In the genomic region with DNA sequence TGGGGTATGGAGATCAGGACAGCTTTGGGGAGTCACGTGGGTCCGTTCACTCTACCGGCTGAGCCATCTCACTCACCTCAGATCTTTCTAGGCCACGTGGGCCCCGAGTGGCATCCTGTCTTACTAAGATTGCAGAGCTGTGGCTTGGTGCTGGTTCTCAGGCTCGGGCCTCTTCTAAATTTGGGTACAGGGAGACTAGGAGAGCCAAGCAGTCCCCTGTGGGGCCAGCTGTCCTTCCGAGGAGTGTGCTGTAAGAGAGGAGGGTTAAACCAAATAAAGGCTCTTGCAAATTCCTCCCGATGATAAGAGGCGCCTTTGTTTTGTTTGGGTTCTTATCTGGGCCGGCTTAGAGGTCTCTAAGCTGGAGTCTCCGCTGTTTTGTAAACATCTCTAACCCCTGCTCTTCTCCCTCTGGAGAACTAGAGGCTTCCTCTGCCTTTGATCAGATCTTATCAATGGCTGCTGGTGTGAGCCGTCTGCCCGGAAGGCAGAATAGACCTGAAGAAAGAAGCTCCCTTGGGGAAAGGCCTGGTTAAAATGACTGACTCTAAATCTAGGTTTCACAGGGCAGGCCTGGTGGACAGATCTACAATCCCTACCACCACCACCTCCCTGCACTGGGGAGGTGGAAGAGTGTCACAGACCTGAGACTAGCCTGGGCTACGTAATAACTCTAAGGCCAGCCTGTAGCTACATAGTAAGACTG, we compare ENCODE assay signal across 8 mouse cellular contexts. TPM values are rescaled to one million over a fixed set of nuclear protein-coding genes. Genes with fewer than 3 reads are reported as not detected.
DNase-seq lines count a peak whose midpoint lies in the region; ATAC-seq and TF ChIP-seq lines count a peak whose summit lies in the region.
"Had no signal": no experiment of that assay in that cellular context is flagged by ENCODE, and none has a peak within 500 bp of the region (broad histone marks: within the 10 kb centered on the region; RNA-seq: fewer than 3 reads in every experiment).

No protein-coding gene starts in this region.

- WGBS in lung, embryonic 14.5 days, result 12% methylated on average over 14 of the region's 14 CpGs
- WGBS in lung, adult 2 months, result 15% methylated on average over 14 of the region's 14 CpGs
- WGBS in small intestine, adult 2 months, result 18% methylated on average over 14 of the region's 14 CpGs

- peak; percentile 73 for ATAC-seq in lung, embryonic 14.5 days (ENCODE audit: insufficient read depth)

- peak; percentile 61 for DNase-seq in lung, embryonic 14.5 days
- DNase-seq in lung, adult 2 months, result no peak
- DNase-seq in c-Kit-positive CD71-positive TER-119-positive erythroid progenitor cells, embryonic 14.5 days (ENCODE audit: low spot score), result peak; percentile 18
- peak; percentile 30 for DNase-seq in liver
- no peak for DNase-seq in testis, postnatal 14 days (ENCODE audit: low spot score)
- DNase-seq in adrenal gland, postnatal 14 days, result no peak

- H3K4me2 ChIP-seq in lung, embryonic 14.5 days, result no peak overlapping the region
- H3K4me2 ChIP-seq: neural tube, embryonic 12.5 days had no signal

- H3K27me3 ChIP-seq in lung, embryonic 14.5 days (ENCODE audit: insufficient read depth, low read length), result no peaks in the 10 kb centered on the region
- no peaks in the 10 kb centered on the region for H3K27me3 ChIP-seq in small intestine, adult 2 months (ENCODE audit: control insufficient read depth, insufficient read depth, low read length)
- H3K27me3 ChIP-seq: neural tube, embryonic 12.5 days had no signal

- TF ChIP-seq CTCF in lung, embryonic 14.5 days (IDR thresholded peaks at IDR 0.05; ENCODE audit: low read depth), result no peak
- TF ChIP-seq CTCF in lung, adult 2 months (IDR thresholded peaks at IDR 0.05; ENCODE audit: insufficient read depth, low read length), result no peak
- TF ChIP-seq CTCF in small intestine, adult 2 months (IDR thresholded peaks at IDR 0.05; ENCODE audit: extremely low read depth, insufficient read length, insufficient replicate concordance, low read depth, low read length), result no peak

- peaks cover 25% of the 10 kb centered on the region for H3K36me3 ChIP-seq in lung, embryonic 14.5 days (ENCODE audit: insufficient read depth)
- H3K36me3 ChIP-seq in small intestine, adult 2 months (ENCODE audit: control insufficient read depth, insufficient read depth, low read length), result peaks cover 6% of the 10 kb centered on the region; the same call in 1 of the 2 replicates

- peak overlapping the region; percentile 51 for H3K27ac ChIP-seq in lung, embryonic 14.5 days (ENCODE audit: low read depth)
- 0 out of 2 replicates have a peak overlapping the region, but pooled peaks have one; percentile 48 for H3K27ac ChIP-seq in small intestine, adult 2 months (ENCODE audit: insufficient read depth, low read depth, low read length)
- H3K27ac ChIP-seq: neural tube, embryonic 12.5 days had no signal

- no peaks in the 10 kb centered on the region for H3K9me3 ChIP-seq in lung, embryonic 14.5 days (ENCODE audit: low read depth, low read length)
- H3K9me3 ChIP-seq: neural tube, embryonic 12.5 days had no signal

- no peak overlapping the region for H3K9ac ChIP-seq in lung, embryonic 14.5 days
- H3K9ac ChIP-seq: neural tube, embryonic 12.5 days had no signal

- no peak for TF ChIP-seq POLR2A in lung, adult 2 months (IDR thresholded peaks at IDR 0.05; ENCODE audit: borderline replicate concordance, extremely low read depth, low read depth, low read length)
- no peak for TF ChIP-seq POLR2A in small intestine, adult 2 months (IDR thresholded peaks at IDR 0.05; ENCODE audit: low read depth, low read length)

- peaks cover 17% of the 10 kb centered on the region for H3K4me1 ChIP-seq in lung, embryonic 14.5 days (ENCODE audit: insufficient read depth)
- peaks cover 35% of the 10 kb centered on the region for H3K4me1 ChIP-seq in lung, adult 2 months (ENCODE audit: control insufficient read depth, insufficient read depth, low read length)
- H3K4me1 ChIP-seq in small intestine, adult 2 months (ENCODE audit: control insufficient read depth, insufficient read depth, insufficient read length, low read length), result peaks cover 35% of the 10 kb centered on the region

- H3K4me3 ChIP-seq in lung, embryonic 14.5 days (ENCODE audit: low read depth, low read length), result no peak overlapping the region
- H3K4me3 ChIP-seq in lung, adult 2 months (replicated peaks; ENCODE audit: extremely low read depth, low read depth, low read length), result no peak overlapping the region
- no peak overlapping the region for H3K4me3 ChIP-seq in small intestine, adult 2 months (ENCODE audit: low read depth, low read length)
- H3K4me3 ChIP-seq: neural tube, embryonic 12.5 days had no signal

RNA-seq across cellular contexts. Expression of a gene that starts 14.9 kb away (rescaled TPM):
- polyA plus RNA-seq in lung, embryonic 14.5 days (2014; fragmentation: Nextera tagmentation; extraction: Ambion mirVana), result 5.4 and 7.9 TPM in 2 replicates
- 23.5 and 26.1 TPM in 2 replicates for polyA plus RNA-seq in lung, adult 2 months (2012; rRNA removed)
- 11.2 and 58.0 TPM in 2 replicates for polyA plus RNA-seq in small intestine, adult 2 months (2012; rRNA removed)
- 20.2 and 26.4 TPM in 2 replicates for total RNA-seq in adrenal gland, postnatal 14 days (2021)

RNA-seq across cellular contexts. Expression of a gene that starts 47.5 kb away (rescaled TPM):
- polyA plus RNA-seq in lung, embryonic 14.5 days (2014; fragmentation: Nextera tagmentation; extraction: Ambion mirVana), result 8.9 and 9.9 TPM in 2 replicates
- polyA plus RNA-seq in lung, adult 2 months (2012; rRNA removed), result 50.6 and 66.2 TPM in 2 replicates
- polyA plus RNA-seq in small intestine, adult 2 months (2012; rRNA removed), result 15.0 and 37.6 TPM in 2 replicates
- 12.5 and 15.7 TPM in 2 replicates for total RNA-seq in adrenal gland, postnatal 14 days (2021)

Comparison
In these comparisons a context has a peak if more than half of its experiments do, and no peak if none do; other contexts are left out.
1. DNase-seq: peak in lung, embryonic 14.5 days (single experiment), c-Kit-positive CD71-positive TER-119-positive erythroid progenitor cells, embryonic 14.5 days (single experiment) and liver (single experiment); none in lung, adult 2 months (single experiment), testis, postnatal 14 days (single experiment) and adrenal gland, postnatal 14 days (single experiment).